Mouse (Mus musculus): ENCODE results near the gene Gstm7.
"Not testable (repeated sequence)": the region's sequence is repeated elsewhere in the genome, so short reads cannot be mapped to it uniquely, and the experiment has no call there.

The Gstm7 gene

DNA sequence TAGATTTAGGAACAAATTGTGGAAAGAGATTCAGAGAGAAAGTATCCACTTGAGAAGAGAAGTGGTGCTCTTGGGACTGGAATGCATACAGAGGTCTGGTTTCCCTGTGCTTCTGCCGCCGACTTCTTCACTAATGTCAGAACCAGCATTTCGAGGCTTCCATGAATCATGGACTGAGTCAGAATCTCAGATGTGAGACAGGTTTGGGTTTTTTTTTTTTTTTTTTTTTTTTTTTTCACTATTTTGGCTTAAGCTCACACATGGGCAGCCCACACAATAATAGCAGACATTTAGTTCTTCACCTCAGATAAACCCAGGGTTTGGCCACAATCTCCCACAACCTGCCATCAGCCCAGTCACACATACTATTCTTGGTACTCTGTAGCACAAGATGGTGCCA is 3.7 kb upstream of the Gstm7 start:
- no peak for DNase-seq (ENCODE audit: low spot score in 2 of 2)

DNA sequence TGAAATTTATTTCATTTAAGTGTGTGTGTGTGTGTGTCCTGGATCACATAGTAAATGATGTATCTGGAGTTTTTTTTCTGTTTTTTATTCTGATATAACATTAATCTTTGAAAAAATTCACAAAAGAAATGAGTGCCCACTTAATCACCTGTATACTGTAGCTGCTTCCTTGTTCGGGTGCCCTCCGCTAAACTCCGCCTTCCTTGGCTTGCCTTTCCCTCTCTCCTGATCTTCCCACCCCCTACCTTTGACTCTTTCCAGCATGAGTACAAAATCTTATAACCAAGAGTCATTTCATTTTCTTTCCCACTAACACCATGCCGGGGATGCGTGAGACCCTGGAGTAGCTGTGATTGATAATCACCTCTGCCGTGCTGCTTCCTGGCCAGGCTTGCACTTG is 511 bp upstream of the Gstm7 start:
- DNase-seq (ENCODE audit: low spot score in 2 of 2) = no peak

DNA sequence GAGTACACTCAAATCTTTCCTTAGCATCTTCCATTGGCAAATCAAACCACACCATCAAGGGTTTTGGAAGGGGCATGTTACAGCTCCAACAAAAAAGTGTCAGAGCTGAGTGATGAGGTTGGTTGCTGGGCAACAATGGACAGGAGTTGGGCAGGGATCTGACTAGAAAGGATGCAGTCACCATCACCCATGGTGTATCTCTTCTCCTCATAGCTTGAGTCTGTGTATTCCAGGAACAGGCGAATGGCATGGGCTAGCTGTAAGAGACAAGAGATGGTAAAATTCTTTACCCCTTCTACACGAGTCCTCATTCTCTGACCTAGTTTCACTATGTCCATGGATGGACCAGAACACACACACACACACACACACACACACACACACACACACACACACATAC is 483 bp downstream of the Gstm7 start:
- no peak for DNase-seq (ENCODE audit: low spot score in 2 of 2)

DNA sequence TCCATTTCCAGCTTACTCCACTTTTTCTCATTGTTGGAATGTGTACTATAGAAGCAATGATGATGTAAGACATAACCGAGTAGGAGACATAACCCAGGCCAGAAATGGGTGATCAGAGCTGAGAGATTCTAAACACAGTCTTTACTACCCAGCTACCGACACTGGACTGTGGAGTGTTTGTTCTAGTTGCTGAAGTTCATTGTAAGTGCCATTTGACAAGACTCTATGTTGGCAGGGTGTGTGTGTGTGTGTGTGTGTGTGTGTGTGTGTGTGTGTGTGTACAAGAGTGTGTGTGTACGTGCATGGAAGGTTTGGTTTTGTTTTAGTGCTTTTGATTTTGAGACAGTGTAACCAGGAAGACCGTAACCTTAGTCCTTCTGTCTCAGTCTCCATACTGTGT is 1.9 kb downstream of the Gstm7 start:
- DNase-seq (ENCODE audit: low spot score in 2 of 2) = no peak

DNA sequence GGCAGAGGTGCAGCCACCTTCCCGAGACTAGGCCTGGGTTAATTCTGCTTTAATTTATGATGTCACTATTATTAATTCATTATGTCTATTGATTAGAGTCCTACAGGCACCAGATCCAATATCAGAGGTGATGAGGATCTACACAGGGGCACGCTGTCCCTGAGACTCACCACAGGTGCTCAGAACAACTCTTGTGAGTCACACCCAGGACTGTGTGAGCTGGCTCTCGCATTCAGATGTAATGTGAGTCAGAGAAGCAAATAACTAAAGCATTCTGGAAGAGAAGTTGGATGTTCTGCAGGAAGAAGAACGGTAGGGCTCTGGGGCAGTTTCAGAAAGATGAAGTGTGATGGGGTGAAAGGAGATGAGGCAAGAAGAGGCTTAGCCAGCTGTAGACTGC is 2.4 kb downstream of the Gstm7 start:
- no peak for DNase-seq (ENCODE audit: low spot score in 2 of 2)

DNA sequence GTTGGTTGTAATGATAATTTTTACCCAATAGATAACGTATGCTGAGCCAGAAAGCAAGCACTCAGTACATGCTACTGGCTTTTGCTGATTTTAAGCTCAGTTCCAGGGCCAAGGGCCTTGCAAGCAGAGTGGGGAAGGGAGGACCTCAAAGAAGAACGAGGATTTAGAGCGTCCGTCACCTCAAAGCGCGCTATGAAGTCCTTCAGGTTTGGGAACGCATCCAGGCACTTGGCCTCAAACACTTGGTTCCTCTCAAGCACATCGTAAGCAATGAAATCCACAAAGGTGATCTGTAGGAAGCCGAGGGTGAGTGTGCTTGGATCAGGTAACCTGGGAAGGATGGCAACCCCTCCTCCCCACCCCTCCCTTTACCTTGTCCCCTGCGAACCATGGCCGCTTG is 2.9 kb downstream of the Gstm7 start:
- no peak for DNase-seq (ENCODE audit: low spot score in 2 of 2)

DNA sequence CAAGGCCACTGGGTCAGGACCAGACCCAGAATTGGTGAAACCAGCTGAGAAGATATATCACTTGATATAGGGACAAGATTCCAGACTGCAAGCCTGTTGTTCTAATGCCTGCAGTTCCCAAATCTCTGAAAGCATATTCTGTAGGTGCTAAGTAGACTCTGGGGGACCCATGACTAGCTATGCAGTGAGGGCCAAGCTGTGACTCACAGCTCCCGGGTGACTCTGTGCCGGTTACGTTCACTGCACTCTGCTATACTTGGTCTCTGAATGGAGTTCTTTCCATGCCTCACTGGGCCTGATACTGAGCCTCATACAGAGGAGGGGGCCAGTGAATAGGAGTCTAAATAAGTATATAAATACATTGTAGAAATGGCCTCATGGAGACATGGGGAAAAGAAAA is 3.8 kb downstream of the Gstm7 start:
- DNase-seq (ENCODE audit: low spot score in 2 of 2) = no peak

DNA sequence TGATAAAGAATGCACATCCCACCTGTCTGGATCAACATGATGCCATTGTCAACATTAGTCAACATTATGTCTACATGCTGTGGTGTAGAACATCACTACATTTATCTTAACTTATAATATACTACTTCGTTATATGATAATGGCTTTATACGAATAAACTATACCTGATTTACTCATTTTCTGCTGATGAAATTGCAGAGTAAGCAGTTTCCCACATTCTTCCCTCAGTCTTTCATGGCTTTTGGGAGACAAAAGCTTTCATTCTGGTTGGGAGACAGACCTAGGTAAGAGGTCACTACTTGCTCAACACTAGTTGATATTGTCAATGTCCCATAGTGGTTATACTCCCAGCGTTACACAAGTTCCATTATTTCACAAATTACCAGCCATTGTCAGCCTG is 6.3 kb downstream of the Gstm7 start:
- DNase-seq (ENCODE audit: low spot score in 2 of 2) = no peak

DNA sequence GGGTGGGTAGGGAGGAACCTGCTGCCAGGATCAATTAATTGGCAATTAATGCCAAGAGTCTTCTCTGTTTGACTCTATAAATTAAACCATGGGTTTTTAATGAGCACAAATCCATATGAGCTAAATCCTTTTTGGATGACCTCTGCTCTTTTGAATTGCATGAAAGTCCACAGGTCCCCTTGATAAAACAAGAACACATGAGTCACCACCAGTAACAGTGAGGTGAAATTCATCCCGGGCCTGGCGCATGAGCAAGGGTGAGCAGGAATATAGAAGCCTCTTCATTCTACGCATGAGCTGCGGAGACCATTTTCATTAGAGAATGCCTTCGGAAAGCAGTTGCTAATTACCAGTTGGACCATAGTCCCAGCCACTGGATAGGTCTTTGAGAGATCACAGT is 11.3 kb downstream of the Gstm7 start:
- DNase-seq (ENCODE audit: low spot score in 2 of 2) = no peak

DNA sequence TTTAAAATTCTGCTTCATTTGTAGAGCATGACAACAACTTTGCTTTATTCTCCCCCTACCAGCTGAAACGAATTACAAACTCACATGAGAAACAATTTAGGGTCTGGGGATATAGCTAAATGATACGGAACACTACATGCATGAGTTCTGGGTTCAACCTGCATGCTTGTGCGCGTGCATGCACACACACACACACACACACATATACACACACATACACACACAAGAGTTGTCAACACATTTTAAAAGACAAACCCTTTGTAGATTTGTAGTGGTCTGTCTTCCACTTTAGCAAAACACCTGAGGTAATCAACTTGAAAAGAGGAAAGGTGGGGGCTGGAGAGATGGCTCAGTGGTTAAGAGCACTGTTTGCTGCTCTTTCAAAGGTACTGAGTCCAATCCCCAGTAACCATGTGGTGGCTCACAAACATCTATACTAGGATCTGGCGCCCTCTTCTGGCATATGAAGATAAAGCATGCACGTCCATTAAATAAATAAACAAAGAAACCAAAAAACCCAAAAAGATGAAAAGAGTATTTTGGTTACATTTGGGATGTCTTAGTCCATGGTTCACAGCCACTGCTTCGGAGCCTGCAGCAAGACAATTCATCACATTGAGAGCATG is 13.7 kb downstream of the Gstm7 start:
- DNase-seq (ENCODE audit: low spot score in 2 of 2) = peak in 1 of 2 experiments; percentile 25

DNA sequence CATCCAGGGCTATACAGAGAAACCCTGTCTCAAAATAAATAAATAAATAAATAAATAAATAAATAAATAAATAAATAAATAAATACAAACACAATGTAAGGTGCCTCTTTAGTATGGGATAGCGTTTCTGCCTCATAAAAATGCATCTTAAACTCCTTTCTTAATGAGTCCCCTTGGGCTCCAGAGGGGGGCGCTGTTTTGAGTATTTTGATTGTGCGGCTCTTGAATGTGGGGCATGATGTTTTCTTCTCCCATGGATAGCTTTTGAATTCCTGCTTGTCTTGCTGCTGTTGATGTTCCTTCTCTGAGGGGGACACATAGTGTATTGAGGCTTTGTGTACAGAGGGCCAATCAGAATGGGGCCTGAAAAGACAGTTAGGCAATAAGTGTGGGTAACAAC is 14.5 kb downstream of the Gstm7 start:
- no peak for DNase-seq (ENCODE audit: low spot score in 2 of 2)

DNA sequence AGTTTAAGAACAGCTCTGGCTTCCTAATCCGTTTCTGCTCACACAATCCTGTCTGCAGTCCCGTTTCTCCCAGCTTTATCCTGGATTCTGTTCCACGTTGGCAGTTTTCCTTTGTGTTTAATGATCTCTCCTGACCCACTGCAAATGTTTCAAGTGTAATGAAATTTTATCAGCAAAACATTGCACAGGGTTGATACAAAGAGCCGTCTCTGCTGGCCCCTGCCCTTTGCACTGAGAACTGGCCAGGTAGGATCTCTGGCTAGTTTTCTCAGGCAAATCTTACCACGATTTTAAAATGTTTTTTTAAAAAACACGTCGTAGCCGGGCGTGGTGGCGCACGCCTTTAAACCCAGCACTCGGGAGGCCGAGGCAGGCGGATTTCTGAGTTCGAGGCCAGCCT is 14.9 kb downstream of the Gstm7 start:
- DNase-seq (ENCODE audit: low spot score in 2 of 2) = no peak

DNA sequence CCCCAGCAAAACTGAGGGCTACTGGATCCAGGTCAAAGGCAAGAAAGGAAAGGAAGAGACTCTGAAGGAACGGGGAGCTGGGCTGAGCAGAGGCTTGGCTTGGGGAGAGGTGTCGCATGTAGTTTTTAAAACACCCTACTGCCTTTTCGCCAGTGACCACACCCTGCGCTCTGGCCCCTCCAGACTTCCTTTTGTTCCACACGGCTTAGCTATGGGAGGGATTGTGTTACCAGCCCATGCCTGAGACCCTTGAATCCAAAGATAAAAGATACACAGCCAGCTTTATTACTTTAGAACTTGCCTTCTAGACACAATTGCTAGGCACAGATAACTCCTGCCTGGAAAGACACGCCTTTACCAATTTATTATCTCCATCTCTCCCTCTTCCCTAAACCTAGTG is 25.7 kb downstream of the Gstm7 start:
- DNase-seq (ENCODE audit: low spot score in 2 of 2) = no peak

DNA sequence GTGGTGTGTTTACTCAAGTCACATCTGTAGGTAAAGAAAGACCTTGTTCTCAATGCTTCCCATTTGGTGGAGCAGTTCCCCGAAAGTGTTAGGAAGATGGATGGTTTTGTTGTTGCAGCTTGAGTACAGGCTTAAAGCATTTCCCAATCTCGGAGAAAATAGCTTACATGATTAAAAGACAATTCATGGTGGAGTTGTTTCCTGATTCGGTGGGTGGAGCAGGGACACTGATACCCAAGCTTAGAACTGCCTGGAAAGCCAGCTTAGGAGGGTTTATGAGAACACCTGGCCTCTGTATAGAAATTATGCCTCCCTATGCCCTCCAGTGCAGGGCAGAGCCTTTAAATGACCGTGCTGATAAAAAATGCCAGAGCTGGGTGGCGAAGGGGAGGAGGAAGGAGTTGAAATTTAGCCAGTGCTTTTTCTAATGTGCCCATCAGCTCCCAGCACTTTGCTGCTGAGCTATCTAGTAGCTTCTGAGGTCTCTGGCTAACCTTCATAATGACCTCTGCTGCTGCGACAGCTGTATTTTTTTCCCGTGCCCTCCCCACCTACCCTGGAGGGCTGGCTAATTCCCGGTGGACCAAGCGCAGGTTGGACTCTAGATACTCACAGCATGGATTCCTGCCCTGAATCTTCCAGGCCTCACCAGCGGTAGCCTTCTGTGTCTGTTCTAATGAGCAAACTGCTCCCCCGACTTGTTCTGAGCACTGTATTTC is 30.5 kb downstream of the Gstm7 start:
- no peak for DNase-seq (ENCODE audit: low spot score in 2 of 2)

DNA sequence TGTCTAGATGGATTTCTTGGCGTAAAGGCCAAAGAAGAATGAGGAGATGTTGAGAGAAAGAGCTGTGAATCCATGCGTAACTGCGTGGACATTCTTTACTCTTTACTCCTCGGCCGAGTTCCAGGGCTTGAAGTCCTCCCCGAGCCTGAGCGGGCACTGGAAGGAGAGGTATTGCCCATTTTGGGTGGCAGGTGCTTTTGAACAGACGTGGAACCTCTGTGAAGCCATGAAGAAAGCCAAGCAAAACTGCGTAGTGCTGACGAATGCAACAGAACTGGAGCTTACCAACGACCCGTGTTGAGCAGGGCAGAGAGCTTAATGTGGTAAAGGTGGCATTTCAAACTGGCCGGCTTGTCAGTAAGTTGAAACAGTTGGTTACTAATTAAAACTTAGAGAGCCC is 32.9 kb downstream of the Gstm7 start:
- no peak for DNase-seq (ENCODE audit: low spot score in 2 of 2)

DNA sequence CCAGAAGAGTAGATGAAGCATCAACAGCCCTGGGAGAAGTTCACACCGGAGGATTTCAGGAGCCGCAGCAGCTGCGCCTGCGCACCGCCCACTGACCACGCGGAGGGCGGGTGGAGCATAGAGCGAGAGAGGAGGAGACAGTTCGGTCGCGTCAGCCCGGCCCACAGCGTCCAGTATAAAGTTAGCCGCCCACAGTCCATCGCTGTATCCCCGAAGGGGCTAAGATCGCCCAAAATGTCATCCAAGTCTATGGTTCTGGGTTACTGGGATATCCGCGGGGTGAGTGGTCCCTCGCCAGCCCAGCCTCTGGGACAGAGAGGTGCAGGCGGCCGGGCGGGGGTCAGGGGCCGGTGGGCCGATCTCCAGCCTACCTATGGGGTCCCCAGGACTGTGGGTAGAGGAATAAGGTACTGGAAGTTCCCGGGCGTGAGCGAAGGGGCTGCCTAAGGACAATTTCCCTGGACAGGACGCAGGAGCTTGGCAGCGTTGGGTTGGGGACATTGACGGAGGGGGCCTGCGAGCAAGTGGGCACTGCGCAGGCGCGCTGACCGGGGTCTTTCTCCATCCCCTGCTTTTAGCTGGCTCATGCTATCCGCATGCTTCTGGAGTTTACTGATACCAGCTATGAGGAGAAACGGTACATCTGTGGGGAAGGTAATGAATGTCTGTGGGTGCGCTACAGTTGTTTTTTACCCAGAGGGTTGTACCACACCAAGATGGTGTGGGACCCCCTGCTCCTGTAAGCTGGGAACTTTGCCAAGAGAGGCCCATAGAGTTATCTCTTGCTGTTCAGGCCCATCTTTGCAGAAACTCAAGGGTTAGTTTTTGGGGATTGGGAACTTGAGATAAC is 35.7 kb downstream of the Gstm7 start, which contains the start of gene Gstm5:
Gene Gstm5, plus strand, starts transcription at position 102 of the 850 bp plus-strand sequence.
- DNase-seq (ENCODE audit: low spot score in 2 of 2) = peak; percentile 42 to 43

DNA sequence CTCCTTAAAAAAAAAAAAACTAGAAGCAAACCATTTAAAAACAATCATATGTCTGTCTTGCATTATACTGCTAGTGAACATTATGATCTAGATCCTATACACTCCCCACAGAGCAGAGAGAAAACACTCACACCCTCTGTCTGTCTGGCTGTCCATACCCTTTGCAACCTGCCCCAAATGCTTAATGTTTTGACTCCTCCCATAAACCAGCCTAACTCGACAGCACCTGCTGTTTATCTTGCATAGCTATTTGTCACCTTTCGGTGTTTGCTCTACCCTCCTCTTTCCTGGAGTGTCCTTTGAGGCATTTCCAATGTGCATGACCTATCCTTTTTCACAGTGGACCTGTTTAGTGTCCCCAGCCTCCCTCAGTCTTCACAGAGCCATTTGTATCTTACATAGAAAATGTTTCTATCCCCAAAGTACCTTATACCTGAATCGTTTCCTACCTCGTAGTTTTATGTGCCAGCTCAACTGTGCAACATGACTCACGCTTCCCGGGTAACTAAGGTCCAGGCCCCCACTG is 36.4 kb downstream of the Gstm7 start:
- DNase-seq (ENCODE audit: low spot score in 2 of 2) = no peak

DNA sequence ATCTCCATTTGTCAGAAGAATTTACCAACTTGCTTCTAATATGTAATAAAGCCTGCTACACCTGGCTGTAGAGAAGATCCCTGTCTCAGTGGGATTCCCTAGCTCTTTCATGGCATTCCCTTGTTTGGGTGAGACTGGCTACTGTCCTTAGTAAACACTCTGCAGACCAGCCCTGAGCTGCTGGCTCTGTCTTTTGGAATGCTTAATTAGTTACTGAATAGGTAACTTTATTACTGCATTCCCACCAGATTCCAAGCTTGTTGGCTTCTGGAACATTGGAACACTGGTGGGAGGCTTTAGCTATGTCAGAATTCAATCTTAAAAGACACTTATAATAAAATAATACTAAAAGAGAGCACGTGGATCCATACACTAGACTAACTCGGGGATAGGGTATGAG is 42.4 kb downstream of the Gstm7 start:
- DNase-seq (ENCODE audit: low spot score in 2 of 2) = not testable (repeated sequence)

DNA sequence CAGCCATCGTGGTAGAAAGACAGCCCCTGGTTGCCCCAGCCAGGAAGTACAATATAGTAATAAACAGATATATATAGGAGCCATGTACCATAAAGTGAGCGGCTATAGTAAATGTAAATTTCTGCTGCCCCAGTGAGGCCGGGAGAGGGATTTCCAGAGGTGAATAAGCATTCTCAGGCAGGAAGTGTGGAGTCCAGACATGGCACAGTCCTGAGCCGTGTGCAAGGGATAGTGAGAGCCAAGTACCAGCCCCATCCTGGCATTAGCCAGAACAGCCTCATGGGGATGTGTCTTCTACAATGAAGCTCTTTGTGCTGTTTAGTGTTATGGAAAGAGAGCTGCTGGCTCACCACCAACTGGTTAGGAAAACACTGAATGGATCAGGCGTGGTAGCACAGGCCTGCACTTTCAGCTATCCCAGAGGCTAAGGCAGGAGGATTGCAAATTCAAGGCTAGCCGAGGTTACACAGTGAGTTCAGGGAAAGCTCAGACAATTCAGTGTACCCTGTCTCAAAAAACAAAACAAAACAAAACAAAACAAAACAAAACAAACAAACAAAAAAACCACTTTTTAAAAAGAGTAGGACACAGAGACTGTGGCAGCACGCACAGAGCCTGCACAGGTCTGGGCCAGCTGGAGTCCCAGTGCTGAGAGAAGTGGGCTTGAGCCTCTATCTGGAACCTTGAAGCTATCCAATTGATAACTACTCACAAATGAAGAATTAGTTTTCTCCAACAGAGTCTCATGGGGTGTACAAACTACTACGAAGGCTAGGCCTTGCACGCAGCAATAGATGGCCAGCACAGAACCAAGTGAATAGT is 43.7 kb downstream of the Gstm7 start:
- DNase-seq (ENCODE audit: low spot score in 2 of 2) = no peak

DNA sequence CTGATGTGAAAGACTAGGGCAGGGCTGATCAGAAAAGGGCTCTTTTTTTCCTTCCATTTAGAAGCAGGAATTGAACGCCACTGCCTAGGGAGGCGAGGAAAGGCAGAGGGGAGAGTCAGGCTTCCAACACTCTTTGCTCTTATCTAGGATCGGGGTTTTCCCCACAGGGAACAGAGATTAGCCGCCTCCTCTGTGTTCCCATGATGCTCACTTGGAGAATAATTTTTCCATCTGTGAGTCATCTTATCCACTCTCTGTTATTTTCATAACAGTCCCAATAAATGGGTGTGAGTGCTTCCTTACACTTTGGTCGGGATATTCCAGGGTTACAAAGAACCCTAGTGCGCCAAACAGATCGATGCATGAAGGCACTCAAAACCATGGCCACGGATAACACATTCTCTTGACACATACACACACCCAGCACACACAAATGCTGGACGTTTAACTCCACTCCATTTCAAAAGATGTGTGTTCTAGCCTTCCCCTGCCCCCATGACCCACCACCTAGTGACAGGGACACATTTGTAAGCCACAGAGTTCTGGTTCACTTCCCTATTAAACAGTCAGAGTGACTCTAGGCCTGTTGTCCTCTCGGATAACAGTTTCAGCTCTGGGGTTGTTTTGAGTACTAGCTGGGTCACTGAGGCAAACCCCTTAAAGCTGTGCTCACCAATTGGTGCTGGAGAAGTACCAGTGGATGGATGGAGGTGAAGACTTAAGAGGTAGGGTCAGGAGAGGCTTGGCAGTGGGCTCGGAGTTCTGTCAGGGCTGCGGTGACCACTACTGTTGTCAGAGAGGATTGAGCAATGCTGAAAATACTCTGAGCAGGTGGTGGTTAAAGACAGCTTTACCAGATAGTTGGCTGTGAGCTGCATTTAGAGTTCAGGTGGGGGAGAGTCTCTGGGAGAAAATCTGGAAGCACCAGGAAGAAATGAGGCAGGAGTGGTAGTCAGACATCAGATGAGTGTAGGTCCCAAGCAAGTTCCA is 53.6 kb downstream of the Gstm7 start:
- DNase-seq (ENCODE audit: low spot score in 2 of 2) = no peak

Measured in spleen, postnatal 14 days (tissue).